Mouse (Mus musculus): Measurements from ENCODE around the gene Lpcat1. TPM values are rescaled to one million over a fixed set of nuclear protein-coding genes. Genes with fewer than 3 reads are reported as not detected.

Gene Lpcat1
- polyA plus RNA-seq, 1 experiment from 2014 or later = 47.7 TPM

DNA sequence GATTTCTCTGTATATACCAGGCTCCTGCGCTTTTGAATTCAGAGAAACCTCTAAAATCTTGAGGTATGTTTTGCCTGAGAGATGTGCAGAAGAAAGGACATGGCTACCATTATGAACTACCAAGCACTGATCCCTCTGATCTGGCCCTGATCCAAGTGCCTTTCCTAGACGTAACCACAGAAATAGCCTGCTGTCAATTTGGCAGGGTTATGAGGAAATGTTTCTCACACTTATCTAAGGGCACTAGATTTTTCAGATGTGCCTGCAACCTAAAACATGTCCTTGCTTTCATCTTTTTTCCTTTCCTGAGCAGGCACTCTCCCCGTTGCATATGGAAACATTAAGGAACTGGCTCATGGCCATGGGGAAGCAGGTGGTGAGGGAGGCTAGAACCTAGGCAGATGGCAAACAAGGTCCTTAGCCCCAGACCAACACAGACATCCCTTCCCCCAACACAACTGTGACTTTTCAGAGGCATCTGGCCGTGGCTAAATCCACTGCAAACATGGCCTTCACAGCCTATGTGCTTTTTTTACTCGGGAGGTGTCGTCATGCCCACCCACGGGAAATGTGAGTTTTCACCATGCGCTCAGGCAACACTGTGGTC is 23.7 kb downstream of the Lpcat1 start:
- Histone ChIP-seq H3K4me1 (ENCODE audit: control insufficient read depth, insufficient read depth, low read length) (no peaks in the 10 kb centered on the region), H3K4me3 (ENCODE audit: low read depth, low read length) (no peak overlapping the region), H3K27ac (replicated peaks; ENCODE audit: low read depth, low read length) (no peak overlapping the region), H3K4me2 (ENCODE audit: low read depth, severe bottlenecking) (no peak overlapping the region), H3K9me3 (ENCODE audit: control insufficient read depth, low read length) (no peaks in the 10 kb centered on the region), H3K27me3 (ENCODE audit: control insufficient read depth, insufficient read depth, low read length) (no peaks in the 10 kb centered on the region), H3K9ac (ENCODE audit: low read length) (no peak overlapping the region), H3K36me3 (ENCODE audit: control insufficient read depth, insufficient read depth, low read length) (peaks cover 15% of the 10 kb centered on the region)
- 92% methylated on average over 8 of the region's 8 CpGs for WGBS
- DNase-seq (ENCODE audit: low spot score) (no peak), ATAC-seq (ENCODE audit: insufficient number of reproducible peaks, low FRiP score, low TSS enrichment, low read depth) (no peak)

DNA sequence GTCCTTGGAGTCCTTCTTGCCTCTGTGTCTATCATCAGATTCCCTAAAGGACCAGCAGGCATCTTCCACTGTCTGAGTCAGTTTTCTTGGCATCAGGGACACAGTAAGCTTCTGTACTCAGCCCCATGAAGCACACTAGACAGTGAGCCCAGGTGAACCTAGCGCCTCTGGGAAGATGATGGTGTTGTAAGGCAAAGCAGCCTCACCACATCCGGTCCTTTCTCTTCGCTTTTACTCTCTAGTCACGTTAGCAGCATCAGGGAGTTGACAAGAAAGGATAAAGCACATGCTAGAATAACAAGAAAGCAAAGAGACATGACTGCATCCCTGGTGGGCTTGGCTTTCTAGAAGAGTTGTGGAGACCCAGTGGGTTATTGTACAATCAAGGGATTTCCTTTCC is 26.2 kb downstream of the Lpcat1 start:
- 93% methylated on average over 4 of the region's 4 CpGs for WGBS
- no peak overlapping the region for H3K27ac ChIP-seq (replicated peaks; ENCODE audit: low read depth, low read length)
- H3K4me2 ChIP-seq (ENCODE audit: low read depth, severe bottlenecking) = no peak overlapping the region
- H3K9me3 ChIP-seq (ENCODE audit: control insufficient read depth, low read length) = no peaks in the 10 kb centered on the region
- DNase-seq (ENCODE audit: low spot score) = no peak
- H3K27me3 ChIP-seq (ENCODE audit: control insufficient read depth, insufficient read depth, low read length) = no peaks in the 10 kb centered on the region
- peaks cover 20% of the 10 kb centered on the region for H3K36me3 ChIP-seq (ENCODE audit: control insufficient read depth, insufficient read depth, low read length)
- H3K4me1 ChIP-seq (ENCODE audit: control insufficient read depth, insufficient read depth, low read length) = no peaks in the 10 kb centered on the region
- H3K9ac ChIP-seq (ENCODE audit: low read length) = no peak overlapping the region
- ATAC-seq (ENCODE audit: insufficient number of reproducible peaks, low FRiP score, low TSS enrichment, low read depth) = no peak
- H3K4me3 ChIP-seq (ENCODE audit: low read depth, low read length) = no peak overlapping the region

DNA sequence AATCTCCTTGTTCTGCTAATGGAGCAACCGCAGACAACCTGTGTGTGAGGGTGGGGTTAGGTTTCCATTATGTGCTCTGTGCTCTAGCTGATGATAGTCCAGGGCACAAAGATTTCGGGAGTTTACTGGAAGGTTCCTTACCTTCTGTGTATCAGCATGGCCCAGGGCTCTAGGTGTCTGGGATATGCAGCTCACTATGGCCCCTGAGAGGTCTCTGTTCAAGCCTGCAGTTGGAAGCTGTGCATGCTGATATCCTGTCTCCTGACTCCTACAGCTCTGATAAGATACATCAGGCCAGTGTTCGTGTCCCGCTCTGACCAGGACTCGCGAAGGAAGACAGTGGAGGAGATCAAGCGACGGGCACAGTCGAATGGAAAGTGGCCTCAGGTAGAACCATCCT is 27.5 kb downstream of the Lpcat1 start:
- H3K27ac ChIP-seq (replicated peaks; ENCODE audit: low read depth, low read length) = no peak overlapping the region
- H3K9me3 ChIP-seq (ENCODE audit: control insufficient read depth, low read length) = no peaks in the 10 kb centered on the region
- no peaks in the 10 kb centered on the region for H3K4me1 ChIP-seq (ENCODE audit: control insufficient read depth, insufficient read depth, low read length)
- H3K4me3 ChIP-seq (ENCODE audit: low read depth, low read length) = no peak overlapping the region
- 93% methylated on average over 9 of the region's 9 CpGs for whole genome bisulfite sequencing
- ATAC-seq (ENCODE audit: insufficient number of reproducible peaks, low FRiP score, low TSS enrichment, low read depth) = no peak
- no peak overlapping the region for H3K9ac ChIP-seq (ENCODE audit: low read length)
- no peaks in the 10 kb centered on the region for H3K27me3 ChIP-seq (ENCODE audit: control insufficient read depth, insufficient read depth, low read length)
- no peak for DNase-seq (ENCODE audit: low spot score)
- H3K36me3 ChIP-seq (ENCODE audit: control insufficient read depth, insufficient read depth, low read length) = peaks cover 18% of the 10 kb centered on the region
- no peak overlapping the region for H3K4me2 ChIP-seq (ENCODE audit: low read depth, severe bottlenecking)

DNA sequence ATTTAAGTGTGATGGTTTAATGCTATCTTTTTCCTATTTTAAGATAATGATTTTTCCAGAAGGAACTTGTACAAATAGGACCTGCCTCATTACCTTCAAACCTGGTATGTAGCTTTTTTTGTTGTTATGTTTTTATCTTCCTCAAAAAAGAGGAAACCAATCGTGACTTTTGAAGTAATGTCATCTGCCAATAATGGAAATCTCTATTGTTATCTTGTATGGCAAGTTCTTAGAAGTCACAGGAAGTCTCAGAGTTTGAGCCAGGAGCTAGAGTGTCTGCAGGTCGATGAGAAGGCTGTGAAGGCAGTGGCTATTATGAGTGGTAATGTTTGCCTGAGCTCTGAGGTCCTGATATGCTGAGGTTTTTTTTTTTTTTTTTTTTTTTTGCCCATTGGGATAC is 29.1 kb downstream of the Lpcat1 start:
- Histone ChIP-seq H3K9me3 (ENCODE audit: control insufficient read depth, low read length) (no peaks in the 10 kb centered on the region), H3K4me1 (ENCODE audit: control insufficient read depth, insufficient read depth, low read length) (no peaks in the 10 kb centered on the region), H3K36me3 (ENCODE audit: control insufficient read depth, insufficient read depth, low read length) (peaks cover 18% of the 10 kb centered on the region), H3K4me3 (ENCODE audit: low read depth, low read length) (no peak overlapping the region), H3K9ac (ENCODE audit: low read length) (no peak overlapping the region), H3K27me3 (ENCODE audit: control insufficient read depth, insufficient read depth, low read length) (no peaks in the 10 kb centered on the region), H3K27ac (replicated peaks; ENCODE audit: low read depth, low read length) (no peak overlapping the region), H3K4me2 (ENCODE audit: low read depth, severe bottlenecking) (no peak overlapping the region)
- 77% methylated on average over 2 of the region's 2 CpGs for WGBS
- DNase-seq (ENCODE audit: low spot score) (no peak), ATAC-seq (ENCODE audit: insufficient number of reproducible peaks, low FRiP score, low TSS enrichment, low read depth) (no peak)

DNA sequence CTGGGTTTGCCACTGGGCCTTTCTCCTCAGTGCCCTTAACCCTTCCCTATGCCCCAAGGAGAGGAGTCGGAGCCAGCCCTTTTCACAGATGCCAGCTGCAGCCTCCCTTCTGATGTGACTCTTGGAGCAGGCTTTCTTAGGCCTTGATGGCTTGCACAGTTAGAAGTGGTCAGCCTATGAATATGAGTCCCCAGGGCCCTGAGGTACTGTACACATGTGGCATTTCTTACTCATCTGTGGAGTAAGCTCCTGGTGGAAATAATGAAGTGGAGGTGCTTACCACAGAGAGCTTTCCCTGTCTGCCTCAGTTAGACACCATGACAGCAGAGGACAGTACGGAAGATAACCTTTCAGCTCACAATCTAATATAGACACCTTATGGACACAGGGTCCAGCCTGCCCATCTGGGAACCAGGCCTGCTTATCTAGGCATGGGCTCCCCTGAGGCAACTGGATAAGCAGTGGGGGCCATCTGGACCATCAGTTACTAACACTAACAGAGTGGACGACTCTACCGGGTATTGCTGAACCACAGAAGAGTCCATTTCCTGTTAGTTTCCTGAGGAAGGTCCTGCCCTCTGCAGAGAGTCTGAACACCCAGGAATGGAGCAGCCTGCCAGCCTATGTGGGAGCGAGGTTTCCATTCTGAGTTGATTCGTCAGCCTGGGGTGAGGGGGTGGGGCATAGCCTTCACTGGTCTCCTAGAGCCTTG is 33.1 kb downstream of the Lpcat1 start:
- no peak for ATAC-seq (ENCODE audit: insufficient number of reproducible peaks, low FRiP score, low TSS enrichment, low read depth)
- H3K4me2 ChIP-seq (ENCODE audit: low read depth, severe bottlenecking) = no peak overlapping the region
- no peaks in the 10 kb centered on the region for H3K4me1 ChIP-seq (ENCODE audit: control insufficient read depth, insufficient read depth, low read length)
- 80% methylated on average over 6 of the region's 6 CpGs for WGBS
- H3K4me3 ChIP-seq (ENCODE audit: low read depth, low read length) = no peak overlapping the region
- no peaks in the 10 kb centered on the region for H3K9me3 ChIP-seq (ENCODE audit: control insufficient read depth, low read length)
- H3K9ac ChIP-seq (ENCODE audit: low read length) = no peak overlapping the region
- H3K27me3 ChIP-seq (ENCODE audit: control insufficient read depth, insufficient read depth, low read length) = no peaks in the 10 kb centered on the region
- DNase-seq (ENCODE audit: low spot score) = no peak
- peaks cover 15% of the 10 kb centered on the region for H3K36me3 ChIP-seq (ENCODE audit: control insufficient read depth, insufficient read depth, low read length)
- H3K27ac ChIP-seq (replicated peaks; ENCODE audit: low read depth, low read length) = no peak overlapping the region

DNA sequence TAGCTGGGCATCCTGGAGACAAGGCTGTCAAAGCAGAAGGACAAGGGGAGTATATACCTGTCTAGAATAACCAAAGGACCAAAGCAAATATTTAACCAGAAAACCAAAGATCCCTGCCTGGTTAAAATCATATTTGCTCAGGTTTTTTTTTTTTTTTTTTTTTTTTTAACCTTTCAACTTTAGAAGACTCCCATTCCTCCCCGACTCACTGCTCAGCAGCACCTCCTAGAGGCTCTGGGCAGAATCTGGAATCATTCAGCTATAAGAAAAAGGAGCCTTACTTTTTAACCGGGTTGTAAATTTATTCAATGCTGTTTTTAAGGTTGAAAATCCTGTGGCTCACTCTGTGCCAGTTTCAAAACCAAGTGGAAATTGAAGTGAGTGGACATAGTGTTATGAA is 35.7 kb downstream of the Lpcat1 start:
- no peak overlapping the region for H3K4me2 ChIP-seq (ENCODE audit: low read depth, severe bottlenecking)
- H3K9ac ChIP-seq (ENCODE audit: low read length) = no peak overlapping the region
- H3K27ac ChIP-seq (replicated peaks; ENCODE audit: low read depth, low read length) = no peak overlapping the region
- H3K4me3 ChIP-seq (ENCODE audit: low read depth, low read length) = no peak overlapping the region
- 72% methylated on average over 2 of the region's 2 CpGs for WGBS
- H3K9me3 ChIP-seq (ENCODE audit: control insufficient read depth, low read length) = no peaks in the 10 kb centered on the region
- peaks cover 15% of the 10 kb centered on the region for H3K36me3 ChIP-seq (ENCODE audit: control insufficient read depth, insufficient read depth, low read length)
- no peaks in the 10 kb centered on the region for H3K27me3 ChIP-seq (ENCODE audit: control insufficient read depth, insufficient read depth, low read length)
- H3K4me1 ChIP-seq (ENCODE audit: control insufficient read depth, insufficient read depth, low read length) = no peaks in the 10 kb centered on the region
- ATAC-seq (ENCODE audit: insufficient number of reproducible peaks, low FRiP score, low TSS enrichment, low read depth) = no peak
- no peak for DNase-seq (ENCODE audit: low spot score)

DNA sequence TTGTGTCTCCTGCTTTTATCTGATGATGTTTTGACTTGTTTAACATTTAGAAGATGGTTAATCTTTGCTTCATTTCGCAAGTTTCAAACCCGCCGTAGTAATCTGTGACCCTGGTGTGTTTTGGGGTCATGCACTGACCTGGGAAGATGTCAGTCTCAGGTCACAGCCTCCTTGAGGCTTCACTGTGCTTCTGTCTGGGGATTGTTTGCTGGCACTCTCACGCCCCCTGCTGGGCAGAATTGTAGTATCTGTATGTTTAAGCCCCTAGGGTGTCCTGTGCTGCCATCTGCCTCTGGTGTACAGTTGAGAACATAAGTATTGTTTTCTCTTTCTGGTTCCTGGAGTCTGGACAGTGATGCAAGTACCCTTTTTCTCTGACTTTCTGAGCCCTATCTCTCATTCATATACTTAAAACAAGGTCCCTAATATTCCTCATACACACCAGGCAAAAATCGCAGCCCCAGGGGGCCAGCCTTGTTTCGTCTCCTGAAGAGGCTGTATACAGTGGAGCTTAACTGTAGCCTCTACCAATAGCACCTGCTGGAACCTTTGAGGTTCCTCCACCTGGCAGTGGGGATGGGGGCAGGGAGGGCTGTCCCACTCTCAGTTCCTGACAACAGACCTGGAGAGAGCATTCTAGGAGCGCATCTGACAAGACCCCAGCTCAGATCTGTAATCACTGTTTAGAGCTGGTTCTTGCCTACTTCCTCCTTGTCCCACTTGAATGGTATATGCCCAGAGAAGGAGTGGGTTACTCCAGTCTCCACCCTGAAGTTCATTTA is 38.9 kb downstream of the Lpcat1 start:
- Histone ChIP-seq H3K9me3 (ENCODE audit: control insufficient read depth, low read length) (no peaks in the 10 kb centered on the region), H3K4me2 (ENCODE audit: low read depth, severe bottlenecking) (no peak overlapping the region), H3K36me3 (ENCODE audit: control insufficient read depth, insufficient read depth, low read length) (peaks cover 14% of the 10 kb centered on the region), H3K27me3 (ENCODE audit: control insufficient read depth, insufficient read depth, low read length) (no peaks in the 10 kb centered on the region), H3K4me1 (ENCODE audit: control insufficient read depth, insufficient read depth, low read length) (no peaks in the 10 kb centered on the region), H3K9ac (ENCODE audit: low read length) (no peak overlapping the region), H3K27ac (replicated peaks; ENCODE audit: low read depth, low read length) (no peak overlapping the region), H3K4me3 (ENCODE audit: low read depth, low read length) (no peak overlapping the region)
- WGBS = 68% methylated on average over 7 of the region's 7 CpGs
- DNase-seq (ENCODE audit: low spot score) = peak; percentile 82
- ATAC-seq (ENCODE audit: insufficient number of reproducible peaks, low FRiP score, low TSS enrichment, low read depth) = no peak

DNA sequence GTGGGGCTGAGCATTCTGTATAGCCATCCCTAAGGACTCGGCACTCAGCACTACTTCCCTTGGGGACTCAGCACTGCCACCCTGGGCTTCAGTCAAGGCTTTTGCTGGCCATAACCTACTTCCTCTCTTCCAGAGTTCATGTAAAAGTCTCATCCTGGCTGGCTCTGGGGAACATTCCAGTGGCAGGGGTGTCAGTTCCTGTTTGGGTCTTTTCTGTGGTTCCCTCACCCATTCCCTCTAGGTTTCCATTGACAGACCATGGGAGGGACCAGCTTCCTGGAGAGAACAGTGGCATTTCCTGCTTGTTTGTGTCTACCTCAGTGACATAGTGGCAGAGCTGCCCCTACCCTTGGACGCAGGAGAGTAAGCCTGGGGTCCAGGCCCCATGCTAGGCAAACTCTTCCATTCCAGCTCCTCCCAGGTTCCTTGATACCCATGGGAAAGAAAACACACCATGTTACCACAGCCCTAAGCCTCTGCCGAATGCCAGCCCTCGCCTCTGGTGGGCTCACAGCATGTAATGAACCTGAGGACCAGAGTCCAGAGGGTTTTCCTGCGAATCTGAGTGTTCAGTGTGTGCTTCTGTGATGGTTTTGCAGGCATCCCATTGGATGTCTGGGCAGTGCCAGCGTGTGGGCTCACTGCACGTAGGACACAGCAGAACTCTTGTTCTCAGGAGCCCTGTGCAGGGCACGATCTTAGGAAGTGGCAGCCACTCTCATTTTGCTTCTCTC is 42.0 kb downstream of the Lpcat1 start:
- H3K9me3 ChIP-seq (ENCODE audit: control insufficient read depth, low read length) = no peaks in the 10 kb centered on the region
- 87% methylated on average over 8 of the region's 8 CpGs for WGBS
- no peaks in the 10 kb centered on the region for H3K4me1 ChIP-seq (ENCODE audit: control insufficient read depth, insufficient read depth, low read length)
- H3K4me3 ChIP-seq (ENCODE audit: low read depth, low read length) = no peak overlapping the region
- no peak overlapping the region for H3K27ac ChIP-seq (replicated peaks; ENCODE audit: low read depth, low read length)
- no peak for ATAC-seq (ENCODE audit: insufficient number of reproducible peaks, low FRiP score, low TSS enrichment, low read depth)
- no peak for DNase-seq (ENCODE audit: low spot score)
- H3K4me2 ChIP-seq (ENCODE audit: low read depth, severe bottlenecking) = no peak overlapping the region
- no peaks in the 10 kb centered on the region for H3K27me3 ChIP-seq (ENCODE audit: control insufficient read depth, insufficient read depth, low read length)
- no peak overlapping the region for H3K9ac ChIP-seq (ENCODE audit: low read length)
- peaks cover 29% of the 10 kb centered on the region for H3K36me3 ChIP-seq (ENCODE audit: control insufficient read depth, insufficient read depth, low read length)

Measured in limb, embryonic 11.5 days (tissue).